Mouse (Mus musculus): Measurements from ENCODE around the gene 2310034G01Rik.

DNA sequence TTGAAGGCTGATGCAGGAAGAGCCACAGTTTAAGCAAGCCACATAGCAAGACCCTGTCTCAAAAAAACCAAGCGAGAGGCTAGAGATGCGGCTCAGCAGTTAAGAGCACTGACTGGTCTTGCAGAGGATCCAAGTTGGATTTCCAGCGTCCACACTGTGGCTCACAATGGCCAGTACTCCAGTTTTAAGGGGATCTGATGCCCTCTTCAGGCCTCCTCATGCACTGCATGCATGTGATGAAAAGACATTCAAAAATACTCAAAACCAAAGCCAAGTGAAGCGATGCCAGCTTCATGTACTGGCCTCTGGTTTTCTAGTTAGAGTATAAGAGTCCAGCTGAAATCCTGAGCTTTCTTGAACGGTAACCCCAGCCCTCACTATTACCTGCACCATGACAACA is 39.8 kb upstream of the 2310034G01Rik start:
- TF ChIP-seq CTCF (IDR thresholded peaks at IDR 0.05) = peak; percentile 62
- no peak for TF ChIP-seq POLR2A (IDR thresholded peaks at IDR 0.05; ENCODE audit: insufficient read depth, low read depth, low read length)
- TF ChIP-seq EP300 (IDR thresholded peaks at IDR 0.05; ENCODE audit: insufficient read depth, low read depth, low read length) = no peak
